Comparison of ENCODE assay signal across 10 mouse cellular contexts in the genomic region with DNA sequence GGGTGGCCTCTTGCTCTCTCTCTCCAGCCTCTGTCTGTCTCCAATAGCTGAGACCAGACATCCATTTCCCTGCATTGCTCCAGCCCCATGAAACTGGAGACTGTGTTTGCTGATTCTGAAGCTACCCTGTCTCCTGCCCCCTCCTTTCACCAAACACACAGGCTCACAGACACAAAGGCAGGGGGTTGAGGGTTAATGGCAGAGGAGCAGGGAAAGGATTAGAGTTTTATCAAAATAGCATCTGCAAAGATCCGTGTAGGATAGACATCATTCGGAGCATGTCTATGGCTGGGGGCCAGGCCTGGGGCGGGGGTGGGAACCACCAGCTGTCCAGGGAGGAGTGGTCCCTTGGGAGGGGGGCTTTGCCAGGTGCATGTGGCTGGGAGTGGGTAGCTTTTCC.
A peak's percentile ranks its signal among the peaks of the same experiment; 100 is the strongest.
DNase-seq lines count a peak whose midpoint lies in the region; ATAC-seq and TF ChIP-seq lines count a peak whose summit lies in the region.
"Had no signal": no experiment of that assay in that cellular context is flagged by ENCODE, and none has a peak within 500 bp of the region (broad histone marks: within the 10 kb centered on the region; RNA-seq: fewer than 3 reads in every experiment).

No protein-coding gene starts in this region.

- no peaks in the 10 kb centered on the region for H3K27me3 ChIP-seq in kidney, postnatal 0 days (ENCODE audit: insufficient read depth, low read length)
- H3K27me3 ChIP-seq in midbrain, embryonic 14.5 days (ENCODE audit: control insufficient read depth, insufficient read depth, low read length): no peaks in the 10 kb centered on the region
- H3K27me3 ChIP-seq: lung, embryonic 15.5 days had no signal

- H3K36me3 ChIP-seq in kidney, postnatal 0 days (ENCODE audit: insufficient read depth, low read length): no peaks in the 10 kb centered on the region
- no peaks in the 10 kb centered on the region for H3K36me3 ChIP-seq in midbrain, embryonic 14.5 days (ENCODE audit: control insufficient read depth, insufficient read depth, low read length)
- H3K36me3 ChIP-seq: lung, embryonic 15.5 days had no signal

- ATAC-seq in kidney, postnatal 0 days (replicated peaks; ENCODE audit: low FRiP score, low read depth): no peak
- no peak for ATAC-seq in midbrain, embryonic 14.5 days (ENCODE audit: low FRiP score, low TSS enrichment)

- DNase-seq in kidney, postnatal 0 days (ENCODE audit: low spot score): peak; percentile 24
- DNase-seq in kidney, postnatal 14 days: no peak
- DNase-seq in embryo, embryonic 9.5 days (ENCODE audit: extremely low spot score): peak; percentile 52
- DNase-seq in forelimb bud, embryonic 11.5 days (ENCODE audit: low read depth, low spot score): peak; percentile 9
- peak; percentile 29 for DNase-seq in midbrain, embryonic 14.5 days
- no peak for DNase-seq in urinary bladder, postnatal 25 days (ENCODE audit: low spot score)
- DNase-seq in gastrocnemius, adult 8-10 months (ENCODE audit: low spot score in 2 of 2): no peak
- DNase-seq: gastrocnemius, postnatal 10 days had no signal

- no peak for TF ChIP-seq CTCF in kidney, postnatal 0 days (IDR thresholded peaks at IDR 0.05; ENCODE audit: low read depth)

- H3K4me3 ChIP-seq in kidney, postnatal 0 days (replicated peaks; ENCODE audit: low read depth, low read length): no peak overlapping the region
- H3K4me3 ChIP-seq in midbrain, embryonic 14.5 days (replicated peaks; ENCODE audit: low read depth, low read length): no peak overlapping the region
- H3K4me3 ChIP-seq: left cerebral cortex, adult 2 months; lung, embryonic 15.5 days had no signal

- H3K4me2 ChIP-seq in kidney, postnatal 0 days (ENCODE audit: low read length): no peak overlapping the region
- H3K4me2 ChIP-seq in midbrain, embryonic 14.5 days (ENCODE audit: low read length): no peak overlapping the region
- H3K4me2 ChIP-seq: lung, embryonic 15.5 days had no signal

- no peak overlapping the region for H3K27ac ChIP-seq in kidney, postnatal 0 days
- no peak overlapping the region; the same call in 1 of the 2 replicates for H3K27ac ChIP-seq in midbrain, embryonic 14.5 days (replicated peaks; ENCODE audit: low read depth, low read length)
- H3K27ac ChIP-seq: left cerebral cortex, adult 2 months; lung, embryonic 15.5 days had no signal

- no peaks in the 10 kb centered on the region for H3K4me1 ChIP-seq in kidney, postnatal 0 days (replicated peaks; ENCODE audit: insufficient read depth, low read length)
- H3K4me1 ChIP-seq in midbrain, embryonic 14.5 days (ENCODE audit: control insufficient read depth, insufficient read depth, low read length): peaks cover 6% of the 10 kb centered on the region

- WGBS in kidney, postnatal 0 days: 28% methylated on average over 3 of the region's 3 CpGs
- WGBS in midbrain, embryonic 14.5 days: 11% methylated on average over 3 of the region's 3 CpGs

- H3K9me3 ChIP-seq in kidney, postnatal 0 days (replicated peaks; ENCODE audit: low read length): no peaks in the 10 kb centered on the region
- H3K9me3 ChIP-seq in midbrain, embryonic 14.5 days (ENCODE audit: control insufficient read depth, low read length): no peaks in the 10 kb centered on the region
- H3K9me3 ChIP-seq: lung, embryonic 15.5 days had no signal

- no peak overlapping the region for H3K9ac ChIP-seq in kidney, postnatal 0 days (ENCODE audit: low read depth, low read length)
- H3K9ac ChIP-seq in midbrain, embryonic 14.5 days (replicated peaks; ENCODE audit: low read length): no peak overlapping the region
- H3K9ac ChIP-seq: lung, embryonic 15.5 days had no signal

Comparison
In these comparisons a context has a peak if more than half of its experiments do, and no peak if none do; other contexts are left out.
1. DNase-seq: peak in kidney, postnatal 0 days (single experiment), embryo, embryonic 9.5 days (single experiment), forelimb bud, embryonic 11.5 days (single experiment) and midbrain, embryonic 14.5 days (single experiment); none in kidney, postnatal 14 days (single experiment), urinary bladder, postnatal 25 days (single experiment) and gastrocnemius, adult 8-10 months (0 of 2).